Mouse (Mus musculus): Measurements from ENCODE around the gene Brf1. TPM values are rescaled to one million over a fixed set of nuclear protein-coding genes. Genes with fewer than 3 reads are reported as not detected.

Brf1 gene
- 52.4 and 55.2 TPM in 2 replicates for total RNA-seq (2017)

GRCm38 (mm10) chr12:113000294-113001132 lies at the start of gene Brf1:
Gene Brf1, minus strand, starts transcription at chr12:113000704.
- ATAC-seq (replicated peaks; ENCODE audit: low read depth, poor library complexity, severe bottlenecking), result peak; percentile 93

GRCm38 (mm10) chr12:113049836-113050235 lies 49.3 kb upstream of the Brf1 start:
- ATAC-seq (replicated peaks; ENCODE audit: low read depth, poor library complexity, severe bottlenecking), result no peak

GRCm38 (mm10) chr12:113048103-113048502 lies 47.6 kb upstream of the Brf1 start:
- ATAC-seq (replicated peaks; ENCODE audit: low read depth, poor library complexity, severe bottlenecking), result no peak

GRCm38 (mm10) chr12:113046861-113047260 lies 46.4 kb upstream of the Brf1 start:
- peak; percentile 57 for ATAC-seq (replicated peaks; ENCODE audit: low read depth, poor library complexity, severe bottlenecking)

GRCm38 (mm10) chr12:113044916-113045677 lies 44.6 kb upstream of the Brf1 start:
- no peak for ATAC-seq (replicated peaks; ENCODE audit: low read depth, poor library complexity, severe bottlenecking)

GRCm38 (mm10) chr12:113042543-113042942 lies 42.0 kb upstream of the Brf1 start:
- ATAC-seq (replicated peaks; ENCODE audit: low read depth, poor library complexity, severe bottlenecking), result peak; percentile 56

GRCm38 (mm10) chr12:113041481-113042439 lies 41.3 kb upstream of the Brf1 start:
- ATAC-seq (replicated peaks; ENCODE audit: low read depth, poor library complexity, severe bottlenecking), result no peak

- no peak for ATAC-seq (replicated peaks; ENCODE audit: low read depth, poor library complexity, severe bottlenecking)
These were observed 37.9 kb upstream of the Brf1 start for GRCm38 (mm10) chr12:113038414-113038813.

- ATAC-seq (replicated peaks; ENCODE audit: low read depth, poor library complexity, severe bottlenecking), result no peak
These were observed 36.5 kb upstream of the Brf1 start for GRCm38 (mm10) chr12:113036996-113037395.

- ATAC-seq (replicated peaks; ENCODE audit: low read depth, poor library complexity, severe bottlenecking), result no peak
These were observed 34.6 kb upstream of the Brf1 start for GRCm38 (mm10) chr12:113035093-113035492.

GRCm38 (mm10) chr12:113032296-113033250 lies 32.1 kb upstream of the Brf1 start:
- ATAC-seq (replicated peaks; ENCODE audit: low read depth, poor library complexity, severe bottlenecking), result no peak

GRCm38 (mm10) chr12:113031441-113031840 lies 30.9 kb upstream of the Brf1 start:
- 0 out of 2 replicates have a peak, but pooled peaks have one; percentile 17 for ATAC-seq (replicated peaks; ENCODE audit: low read depth, poor library complexity, severe bottlenecking)

GRCm38 (mm10) chr12:113030993-113031392 lies 30.5 kb upstream of the Brf1 start:
- peak; percentile 48 for ATAC-seq (replicated peaks; ENCODE audit: low read depth, poor library complexity, severe bottlenecking)

- no peak for ATAC-seq (replicated peaks; ENCODE audit: low read depth, poor library complexity, severe bottlenecking)
These were observed 29.5 kb upstream of the Brf1 start for GRCm38 (mm10) chr12:113030046-113030445.

- no peak for ATAC-seq (replicated peaks; ENCODE audit: low read depth, poor library complexity, severe bottlenecking)
These were observed 28.4 kb upstream of the Brf1 start for GRCm38 (mm10) chr12:113028898-113029297.

- no peak for ATAC-seq (replicated peaks; ENCODE audit: low read depth, poor library complexity, severe bottlenecking)
These were observed 27.6 kb upstream of the Brf1 start for GRCm38 (mm10) chr12:113028067-113028466.

- no peak for ATAC-seq (replicated peaks; ENCODE audit: low read depth, poor library complexity, severe bottlenecking)
These were observed 27.0 kb upstream of the Brf1 start for GRCm38 (mm10) chr12:113027495-113027894.

GRCm38 (mm10) chr12:113026557-113026956 lies 26.1 kb upstream of the Brf1 start:
- peak; percentile 31 for ATAC-seq (replicated peaks; ENCODE audit: low read depth, poor library complexity, severe bottlenecking)

- ATAC-seq (replicated peaks; ENCODE audit: low read depth, poor library complexity, severe bottlenecking), result peak; percentile 57
These were observed 22.6 kb upstream of the Brf1 start for GRCm38 (mm10) chr12:113023082-113023481.
